Mouse (Mus musculus): Measurements from ENCODE around the gene H2-Ob. TPM values are rescaled to one million over a fixed set of nuclear protein-coding genes. Genes with fewer than 3 reads are reported as not detected.

Gene H2-Ob
- polyA plus RNA-seq, 1 experiment from 2014 or later: 0.24 TPM

DNA sequence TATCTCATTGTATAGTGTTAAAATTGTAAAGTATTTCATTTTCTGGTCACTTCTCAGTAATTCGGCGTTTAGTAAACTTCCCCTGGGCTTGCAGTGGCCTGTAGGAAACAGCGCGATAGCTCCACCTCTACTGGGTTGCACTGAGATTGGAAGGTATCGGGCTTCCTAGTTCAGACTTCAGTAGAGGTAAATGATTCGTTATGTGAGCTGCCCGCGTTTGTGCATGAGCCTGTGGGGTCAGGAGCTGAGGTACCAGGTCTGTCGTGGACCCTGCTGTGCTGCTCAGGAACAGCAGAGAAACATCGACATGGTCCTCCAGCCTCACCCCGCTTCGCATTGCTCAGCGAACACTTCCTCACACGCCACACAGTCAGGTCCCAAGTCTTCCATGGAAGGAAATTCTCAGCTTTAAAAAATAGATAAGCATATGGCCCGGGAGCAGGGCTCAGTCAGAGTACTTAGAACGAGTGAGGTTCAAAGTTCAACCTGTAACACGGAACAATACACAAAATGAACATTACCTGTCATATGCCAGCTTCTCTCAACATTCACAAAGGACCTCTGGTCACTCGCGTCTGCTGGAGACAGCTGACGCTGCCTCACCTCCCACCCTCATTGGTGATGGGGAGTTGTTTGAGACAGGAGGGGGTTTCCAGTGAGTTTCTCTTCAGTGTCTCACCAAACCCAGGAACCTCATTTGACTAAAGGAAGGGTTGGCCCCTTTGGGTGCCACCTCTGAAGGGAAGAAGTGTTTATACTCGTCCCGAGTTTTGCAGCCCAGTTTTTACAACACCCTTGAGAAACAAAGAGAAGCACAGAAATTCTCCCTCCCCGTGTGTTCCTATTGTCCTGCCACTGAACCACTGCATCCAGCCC is 62.2 kb downstream of the H2-Ob start:
- 66% methylated on average over 23 of the region's 23 CpGs for WGBS

DNA sequence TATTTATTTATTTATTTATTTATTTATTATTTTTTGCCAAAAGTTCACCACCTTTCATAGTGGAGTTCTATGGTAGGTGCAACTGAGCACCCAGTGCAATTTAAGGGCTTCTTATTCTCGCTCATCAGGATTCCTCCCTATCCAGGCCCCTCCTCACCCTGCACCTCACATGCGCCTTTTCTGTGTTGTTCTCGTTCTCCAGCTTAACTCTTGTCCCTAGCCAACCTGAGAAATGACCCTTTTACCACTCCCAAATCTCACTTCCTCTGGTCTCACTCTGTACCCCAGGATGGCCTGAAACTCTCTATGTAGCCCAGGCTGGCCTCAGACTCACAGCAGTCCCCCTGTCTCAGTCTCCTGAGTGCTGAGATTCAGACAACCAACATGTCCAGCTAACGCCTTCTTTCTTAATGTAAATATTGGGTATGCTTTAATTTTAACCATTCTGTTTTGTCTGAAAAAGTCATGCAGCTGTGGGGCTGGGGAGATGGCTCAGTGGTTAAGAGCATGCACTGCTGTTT is 63.0 kb downstream of the H2-Ob start:
- H3K9ac ChIP-seq (ENCODE audit: low read length): no peak overlapping the region
- H3K27ac ChIP-seq (ENCODE audit: low read length): no peak overlapping the region
- H3K4me3 ChIP-seq (ENCODE audit: low read length): no peak overlapping the region
- no peak for ATAC-seq (replicated peaks; ENCODE audit: extremely low read depth, insufficient read depth, low FRiP score)
- H3K9me3 ChIP-seq (replicated peaks; ENCODE audit: control insufficient read depth, low read length): no peaks in the 10 kb centered on the region
- H3K36me3 ChIP-seq (ENCODE audit: control insufficient read depth, insufficient read depth): no peaks in the 10 kb centered on the region
- WGBS: 86% methylated on average over 4 of the region's 4 CpGs
- no peaks in the 10 kb centered on the region for H3K27me3 ChIP-seq (ENCODE audit: control insufficient read depth, insufficient read depth, low read length)
- H3K4me1 ChIP-seq (ENCODE audit: control insufficient read depth, insufficient read depth, low read length): no peaks in the 10 kb centered on the region
- H3K4me2 ChIP-seq (ENCODE audit: low read depth, low read length): no peak overlapping the region

More for the DNA sequence above, 62.2 kb downstream of the H2-Ob start:
- Histone ChIP-seq H3K4me2 (ENCODE audit: low read depth, low read length) (no peak overlapping the region), H3K9ac (ENCODE audit: low read length) (no peak overlapping the region), H3K36me3 (ENCODE audit: control insufficient read depth, insufficient read depth) (no peaks in the 10 kb centered on the region), H3K9me3 (replicated peaks; ENCODE audit: control insufficient read depth, low read length) (no peaks in the 10 kb centered on the region), H3K27ac (ENCODE audit: low read length) (no peak overlapping the region), H3K4me3 (ENCODE audit: low read length) (no peak overlapping the region), H3K27me3 (ENCODE audit: control insufficient read depth, insufficient read depth, low read length) (no peaks in the 10 kb centered on the region), H3K4me1 (ENCODE audit: control insufficient read depth, insufficient read depth, low read length) (no peaks in the 10 kb centered on the region; the same call in 1 of the 2 replicates)
- ATAC-seq (replicated peaks; ENCODE audit: extremely low read depth, insufficient read depth, low FRiP score): no peak

DNA sequence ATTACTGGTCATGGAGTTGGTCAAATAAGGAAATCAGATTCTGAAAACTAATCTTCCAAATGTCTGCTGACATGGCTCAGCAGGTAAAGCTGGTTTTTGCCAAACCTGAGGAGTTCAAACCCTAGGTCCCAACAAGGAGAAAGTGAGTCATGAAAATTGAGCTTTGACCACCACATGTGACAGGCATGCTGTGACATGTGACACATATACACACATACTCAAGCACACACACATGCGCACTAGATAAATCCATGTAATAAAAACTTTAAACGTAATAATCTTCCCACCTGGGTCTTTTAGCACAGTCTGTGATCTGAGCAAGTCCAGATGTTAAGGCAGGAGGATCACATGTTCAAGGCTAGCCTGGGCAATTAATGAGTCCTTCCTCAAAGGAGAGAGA is 65.1 kb downstream of the H2-Ob start:
- H3K27me3 ChIP-seq (ENCODE audit: control insufficient read depth, insufficient read depth, low read length): no peaks in the 10 kb centered on the region
- no peak for ATAC-seq (replicated peaks; ENCODE audit: extremely low read depth, insufficient read depth, low FRiP score)
- 77% methylated on average over 2 of the region's 2 CpGs for WGBS
- no peak overlapping the region for H3K9ac ChIP-seq (ENCODE audit: low read length)
- no peaks in the 10 kb centered on the region for H3K36me3 ChIP-seq (ENCODE audit: control insufficient read depth, insufficient read depth)
- no peak overlapping the region for H3K4me3 ChIP-seq (ENCODE audit: low read length)
- H3K27ac ChIP-seq (ENCODE audit: low read length): no peak overlapping the region
- H3K4me1 ChIP-seq (ENCODE audit: control insufficient read depth, insufficient read depth, low read length): no peaks in the 10 kb centered on the region
- no peak overlapping the region for H3K4me2 ChIP-seq (ENCODE audit: low read depth, low read length)
- H3K9me3 ChIP-seq (replicated peaks; ENCODE audit: control insufficient read depth, low read length): no peaks in the 10 kb centered on the region

Other genes with a start within 250 kb of the H2-Ob start
- 66.0 and 100 TPM in 2 replicates for gene H2-K1, start 238.6 kb upstream of the H2-Ob start, polyA plus RNA-seq (2015; fragmentation: Nextera tagmentation; extraction: Ambion mirVana)
- gene Ring1, start 214.2 kb upstream of the H2-Ob start, polyA plus RNA-seq (2015; fragmentation: Nextera tagmentation; extraction: Ambion mirVana): 13.0 and 13.7 TPM in 2 replicates
- 53.0 and 59.1 TPM in 2 replicates for gene H2-Ke6, start 210.8 kb upstream of the H2-Ob start, polyA plus RNA-seq (2015; fragmentation: Nextera tagmentation; extraction: Ambion mirVana)
- gene Slc39a7, start 207.2 kb upstream of the H2-Ob start, polyA plus RNA-seq (2015; fragmentation: Nextera tagmentation; extraction: Ambion mirVana): 108 and 119 TPM in 2 replicates
- gene Rxrb, start 207.1 kb upstream of the H2-Ob start, polyA plus RNA-seq (2015; fragmentation: Nextera tagmentation; extraction: Ambion mirVana): 33.7 and 34.5 TPM in 2 replicates
- 1.1 and 1.2 TPM in 2 replicates for gene Col11a2, start 199.5 kb upstream of the H2-Ob start, polyA plus RNA-seq (2015; fragmentation: Nextera tagmentation; extraction: Ambion mirVana)
- 0.97 and 3.1 TPM in 2 replicates for gene H2-Oa, start 146.6 kb upstream of the H2-Ob start, polyA plus RNA-seq (2015; fragmentation: Nextera tagmentation; extraction: Ambion mirVana)
- gene H2-DMa, start 119.4 kb upstream of the H2-Ob start, polyA plus RNA-seq (2015; fragmentation: Nextera tagmentation; extraction: Ambion mirVana): 10.9 and 13.8 TPM in 2 replicates
- gene Brd2, start 116.3 kb upstream of the H2-Ob start, polyA plus RNA-seq (2015; fragmentation: Nextera tagmentation; extraction: Ambion mirVana): 69.4 and 71.9 TPM in 2 replicates
- 2.5 and 6.1 TPM in 2 replicates for gene H2-DMb2, start 95.6 kb upstream of the H2-Ob start, polyA plus RNA-seq (2015; fragmentation: Nextera tagmentation; extraction: Ambion mirVana)
- 2.3 and 4.0 TPM in 2 replicates for gene H2-DMb1, start 85.8 kb upstream of the H2-Ob start, polyA plus RNA-seq (2015; fragmentation: Nextera tagmentation; extraction: Ambion mirVana)
- gene Tap1, start 51.4 kb upstream of the H2-Ob start, polyA plus RNA-seq (2015; fragmentation: Nextera tagmentation; extraction: Ambion mirVana): 5.7 and 11.1 TPM in 2 replicates
- 15.0 and 32.2 TPM in 2 replicates for gene Psmb9, start 51.1 kb upstream of the H2-Ob start, polyA plus RNA-seq (2015; fragmentation: Nextera tagmentation; extraction: Ambion mirVana)
- 31.8 and 87.6 TPM in 2 replicates for gene Psmb8, start 41.2 kb upstream of the H2-Ob start, polyA plus RNA-seq (2015; fragmentation: Nextera tagmentation; extraction: Ambion mirVana)
- 10.9 and 21.4 TPM in 2 replicates for gene Tap2, start 35.4 kb upstream of the H2-Ob start, polyA plus RNA-seq (2015; fragmentation: Nextera tagmentation; extraction: Ambion mirVana)
- gene H2-Ab1, start 18.8 kb downstream of the H2-Ob start, polyA plus RNA-seq (2015; fragmentation: Nextera tagmentation; extraction: Ambion mirVana): 79.1 and 172 TPM in 2 replicates
- gene H2-Aa, start 48.9 kb downstream of the H2-Ob start, polyA plus RNA-seq (2015; fragmentation: Nextera tagmentation; extraction: Ambion mirVana): 35.2 and 72.7 TPM in 2 replicates
- gene H2-Eb1, start 67.0 kb downstream of the H2-Ob start, polyA plus RNA-seq (2015; fragmentation: Nextera tagmentation; extraction: Ambion mirVana): 20.8 and 54.0 TPM in 2 replicates
- gene H2-Eb2, start 86.8 kb downstream of the H2-Ob start, polyA plus RNA-seq (2015; fragmentation: Nextera tagmentation; extraction: Ambion mirVana): 0.11 and 0.42 TPM in 2 replicates
- 0.09 TPM in 1 of 2 replicates, not detected in the other for gene Btnl2, start 115.9 kb downstream of the H2-Ob start, polyA plus RNA-seq (2015; fragmentation: Nextera tagmentation; extraction: Ambion mirVana)
- 0.18 TPM in 1 of 2 replicates, not detected in the other for gene Btnl1, start 138.2 kb downstream of the H2-Ob start, polyA plus RNA-seq (2015; fragmentation: Nextera tagmentation; extraction: Ambion mirVana)
- not detected in 2 replicates for gene BC051142, start 159.9 kb downstream of the H2-Ob start, polyA plus RNA-seq (2015; fragmentation: Nextera tagmentation; extraction: Ambion mirVana)
- gene Btnl4, start 238.4 kb downstream of the H2-Ob start, polyA plus RNA-seq (2015; fragmentation: Nextera tagmentation; extraction: Ambion mirVana): 0.08 TPM in 1 of 2 replicates, not detected in the other